21 mouse cellular contexts compared by ENCODE assay signal in the genomic region with DNA sequence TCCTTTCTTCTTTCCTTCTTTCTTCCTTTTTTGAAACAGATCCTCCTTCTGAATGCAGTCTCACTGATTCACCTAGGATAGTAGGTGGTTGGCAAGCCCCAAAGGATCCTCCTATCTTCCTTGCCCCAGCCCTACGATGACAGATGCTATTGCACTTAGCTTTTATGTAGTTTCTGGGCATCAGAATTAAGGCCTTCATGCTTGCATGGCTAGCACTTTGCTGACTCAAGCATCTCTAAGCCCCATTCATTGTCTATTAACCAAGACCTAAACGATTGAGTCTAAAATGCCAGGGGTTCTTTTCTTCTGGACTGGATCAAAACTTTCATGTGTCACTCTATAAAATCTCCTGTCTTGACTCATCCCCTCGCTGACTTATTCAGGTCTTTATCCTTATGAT.
"Had no signal": no experiment of that assay in that cellular context is flagged by ENCODE, and none has a peak within 500 bp of the region (broad histone marks: within the 10 kb centered on the region; RNA-seq: fewer than 3 reads in every experiment).

No protein-coding gene starts in this region.

- H3K4me3 ChIP-seq: limb, embryonic 12.5 days; limb, embryonic 15.5 days; midbrain, embryonic 10.5 days; midbrain, embryonic 13.5 days; myocyte; neural tube, embryonic 13.5 days; stomach, embryonic 15.5 days had no signal

- H3K4me2 ChIP-seq: limb, embryonic 12.5 days; limb, embryonic 15.5 days; liver, embryonic 11.5 days; lung, embryonic 14.5 days; midbrain, embryonic 13.5 days; neural tube, embryonic 13.5 days; stomach, embryonic 15.5 days had no signal

- H3K9ac ChIP-seq: limb, embryonic 12.5 days; limb, embryonic 15.5 days; liver, embryonic 14.5 days; liver, postnatal 0 days; lung, embryonic 14.5 days; midbrain, embryonic 13.5 days; neural tube, embryonic 13.5 days; stomach, embryonic 15.5 days had no signal

- H3K27me3 ChIP-seq: limb, embryonic 12.5 days; limb, embryonic 15.5 days; midbrain, embryonic 13.5 days; neural tube, embryonic 13.5 days; stomach, embryonic 15.5 days had no signal

- DNase-seq: left cerebral cortex, postnatal 4 days; liver, postnatal 0 days; lung, embryonic 14.5 days; retina, postnatal 1 day; right cerebral cortex, postnatal 25 days; spleen, adult 18-20 months; thymus, postnatal 36 days had no signal

- H3K36me3 ChIP-seq: limb, embryonic 12.5 days; limb, embryonic 15.5 days; midbrain, embryonic 10.5 days; midbrain, embryonic 13.5 days; neural tube, embryonic 13.5 days; stomach, embryonic 15.5 days had no signal

- H3K4me1 ChIP-seq: limb, embryonic 12.5 days; limb, embryonic 15.5 days; midbrain, embryonic 10.5 days; midbrain, embryonic 13.5 days; neural tube, embryonic 13.5 days; stomach, embryonic 15.5 days had no signal

- H3K9me3 ChIP-seq: limb, embryonic 15.5 days; stomach, embryonic 15.5 days had no signal

- H3K27ac ChIP-seq: limb, embryonic 12.5 days; limb, embryonic 15.5 days; liver, embryonic 14.5 days; macrophage; midbrain, embryonic 10.5 days; midbrain, embryonic 13.5 days; neural tube, embryonic 13.5 days; stomach, embryonic 15.5 days had no signal

- ATAC-seq: inflammation-experienced regulatory T-cells, adult 6 months; intestine, postnatal 0 days; liver, postnatal 0 days; lung, postnatal 0 days; midbrain, embryonic 13.5 days; midbrain, embryonic 16.5 days had no signal
